Mouse (Mus musculus) brain, embryonic 14.5 days (tissue): Measurements from ENCODE around the gene Gm11077. TPM values are rescaled to one million over a fixed set of nuclear protein-coding genes. Genes with fewer than 3 reads are reported as not detected.

Source experiments
- DNase-seq: peaks from one replicate; pipeline ENCODE4 v3.0.0-alpha.2; 2011; ENCODE audit warnings: low read depth
- CTCF ChIP-seq: fragments of 200-500 bp; IDR thresholded peaks from 2 replicates; pipeline ENCODE4 v1.5.1; 2012; ENCODE audit warnings: inconsistent platforms, mild to moderate bottlenecking, moderate library complexity, borderline replicate concordance; ENCODE audit not compliant: insufficient read depth, insufficient read length; ENCODE audit errors: extremely low read depth
- POLR2A ChIP-seq: fragments of 200-500 bp; IDR thresholded peaks from 2 replicates; pipeline ENCODE4 v1.6.1; 2012; ENCODE audit warnings: mild to moderate bottlenecking, inconsistent platforms, borderline replicate concordance; ENCODE audit not compliant: poor library complexity, insufficient read depth, insufficient read length, severe bottlenecking; ENCODE audit errors: extremely low read depth
- polyA plus RNA-seq: library from polyadenylated mRNA; depleted of rRNA; stranded (reverse); fragments of >200 nt; gene quantifications from 2 replicates; pipeline ENCODE4 v1.2.3, GENCODE M21; 2012

Gene Gm11077
- polyA plus RNA-seq, 1 experiment, result not detected

GRCm38 (mm10) chr6:140750371-140751080 lies 21.4 kb downstream of the Gm11077 start:
- TF ChIP-seq CTCF (no peak), POLR2A (no peak)
- DNase-seq, result no peak

DNA sequence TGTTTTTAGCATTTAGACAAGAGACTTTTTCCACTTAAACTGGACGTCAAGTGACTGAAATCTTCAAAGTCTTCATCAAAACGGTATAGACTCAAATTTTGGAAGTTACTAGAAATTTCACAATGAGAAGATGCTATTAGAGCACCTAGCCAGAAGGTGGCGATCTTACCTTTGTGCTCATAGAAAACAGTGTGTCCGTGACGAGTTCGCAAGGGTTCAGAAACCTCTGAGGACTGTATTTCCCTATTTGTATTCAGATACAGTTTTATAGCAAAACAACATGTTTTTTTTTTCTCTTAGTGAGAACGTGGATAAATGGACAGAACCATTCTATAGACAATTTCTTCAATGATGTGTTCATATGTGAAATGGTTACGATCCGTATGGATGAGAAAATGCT lies 37.3 kb downstream of the Gm11077 start:
- DNase-seq, result peak; percentile 81
- TF ChIP-seq CTCF (peak; percentile 69; the same call in 1 of the 2 replicates), POLR2A (no peak)

DNA sequence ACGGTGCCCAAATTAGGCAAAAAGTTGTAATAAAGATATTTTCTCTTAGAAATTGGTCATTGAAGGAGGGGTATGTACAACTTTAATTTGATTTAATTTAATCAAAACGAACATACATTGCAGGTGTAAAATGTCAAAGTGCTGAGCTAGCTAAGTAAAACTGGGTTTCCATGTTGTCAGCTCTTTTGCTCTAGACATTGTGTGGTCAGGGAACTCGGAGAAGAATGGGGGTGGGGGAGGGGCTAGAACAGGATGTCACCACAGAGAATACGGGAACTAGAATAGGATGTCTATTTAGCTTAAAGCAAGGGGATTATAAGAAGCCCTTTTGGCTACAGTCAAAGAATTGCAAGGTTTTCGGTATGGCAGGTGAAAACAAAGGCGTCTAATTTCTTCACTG lies 38.2 kb downstream of the Gm11077 start:
- TF ChIP-seq CTCF (no peak), POLR2A (no peak)
- DNase-seq, result peak; percentile 27

DNA sequence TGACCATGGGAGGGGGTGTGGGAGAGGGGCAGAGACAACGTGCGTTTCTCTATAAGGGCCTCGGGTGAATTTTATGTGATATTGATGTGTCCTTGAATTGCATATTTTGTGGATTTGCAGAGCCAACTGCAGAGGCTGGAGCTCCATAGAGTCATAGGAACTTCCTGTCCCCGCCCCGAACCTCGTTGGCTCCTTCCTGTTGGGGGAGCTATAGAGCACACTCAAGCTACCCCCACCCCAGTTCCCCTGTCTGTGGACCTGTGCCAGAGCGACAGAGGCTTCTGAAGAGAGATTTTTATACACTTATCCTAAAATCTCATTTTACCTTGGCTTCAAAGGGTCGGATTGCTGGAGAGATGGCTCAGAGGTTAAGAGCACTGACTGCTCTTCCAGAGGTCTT lies 39.1 kb downstream of the Gm11077 start:
- TF ChIP-seq CTCF (no peak), POLR2A (no peak)
- no peak for DNase-seq

GRCm38 (mm10) chr6:140768859-140769640 lies 40.0 kb downstream of the Gm11077 start:
- TF ChIP-seq POLR2A, result no peak
- TF ChIP-seq CTCF, result no peak
- DNase-seq, result peak; percentile 85

- TF ChIP-seq CTCF (no peak), POLR2A (no peak)
These were observed 47.2 kb downstream of the Gm11077 start for GRCm38 (mm10) chr6:140776274-140776673.

GRCm38 (mm10) chr6:140782524-140782923 lies 53.4 kb downstream of the Gm11077 start:
- no peak for TF ChIP-seq CTCF
- TF ChIP-seq POLR2A, result no peak

More at GRCm38 (mm10) chr6:140776274-140776673, 47.2 kb downstream of the Gm11077 start:
- peak; percentile 68 for DNase-seq

GRCm38 (mm10) chr6:140786058-140786457 lies 57.0 kb downstream of the Gm11077 start:
- no peak for TF ChIP-seq POLR2A
- TF ChIP-seq CTCF, result no peak
- no peak for DNase-seq

More at GRCm38 (mm10) chr6:140782524-140782923, 53.4 kb downstream of the Gm11077 start:
- DNase-seq, result no peak

- peak; percentile 56 for DNase-seq
- TF ChIP-seq CTCF (peak; percentile 51; the same call in 1 of the 2 replicates), POLR2A (no peak)
These were observed 60.8 kb downstream of the Gm11077 start for GRCm38 (mm10) chr6:140789850-140790249.

DNA sequence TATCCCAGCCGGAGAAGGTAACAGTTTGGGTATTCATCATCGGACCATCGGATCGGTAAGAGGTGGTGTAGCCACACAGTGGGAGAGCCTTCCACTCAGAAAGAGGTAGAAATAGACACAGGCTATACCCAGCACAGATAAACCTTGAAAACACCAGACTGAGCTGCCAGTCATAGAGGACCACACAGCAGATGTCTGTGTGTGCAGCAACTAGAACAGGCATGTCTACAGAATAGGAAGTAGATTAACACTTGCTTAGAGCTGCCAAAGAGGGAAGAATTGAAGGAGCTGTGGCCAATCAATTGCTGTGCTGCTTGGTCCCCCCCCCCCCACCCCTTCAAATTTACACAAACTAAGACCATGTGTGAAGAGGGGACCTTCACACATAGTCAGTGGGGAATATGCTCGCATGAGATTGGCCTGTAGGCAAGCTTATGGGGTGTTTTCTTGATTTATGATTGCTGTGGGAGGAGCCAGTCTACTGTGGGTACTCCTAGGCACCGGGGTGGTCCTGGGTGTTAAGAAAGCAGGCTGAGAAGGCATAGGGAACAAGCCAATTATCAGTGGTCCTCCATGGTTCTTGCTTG lies 64.7 kb downstream of the Gm11077 start:
- DNase-seq, result peak; percentile 43
- no peak for TF ChIP-seq CTCF
- no peak for TF ChIP-seq POLR2A

DNA sequence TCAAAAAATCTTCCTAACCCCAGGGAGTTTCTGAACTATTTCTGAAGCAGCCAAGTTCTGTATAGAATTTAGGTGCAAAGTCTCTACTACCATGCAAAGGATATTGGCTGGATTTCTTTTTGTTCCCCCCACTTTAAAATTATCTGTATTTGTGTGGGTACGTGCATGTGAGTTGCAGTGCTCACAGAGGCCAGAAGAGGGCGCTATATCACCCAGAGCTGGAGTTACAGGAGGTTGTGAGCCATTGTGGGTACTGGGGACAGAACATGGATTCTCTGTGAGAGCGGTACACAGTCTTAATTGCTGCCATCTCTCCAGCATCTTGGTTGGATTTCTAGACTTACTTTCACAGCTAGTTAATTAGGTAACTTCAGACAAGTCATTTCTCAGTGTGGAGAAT lies 69.8 kb downstream of the Gm11077 start:
- TF ChIP-seq CTCF, result peak; percentile 13; the same call in 1 of the 2 replicates
- TF ChIP-seq POLR2A, result no peak
- no peak for DNase-seq
